Mouse (Mus musculus): ENCODE data around the gene Lrrc26.
"Not testable (repeated sequence)": the region's sequence is repeated elsewhere in the genome, so short reads cannot be mapped to it uniquely, and the experiment has no call there.

Lrrc26 gene

GRCm38 (mm10) chr2:25289651-25290050, at the start of gene Lrrc26:
Lrrc26 (plus strand) TSS chr2:25289915.
- DNase-seq = no peak

- no peak for DNase-seq
Measured at GRCm38 (mm10) chr2:25240310-25240709, 49.4 kb upstream of the Lrrc26 start.

GRCm38 (mm10) chr2:25240723-25241437, 48.8 kb upstream of the Lrrc26 start:
- DNase-seq = peak; percentile 55 to 61

- no peak for DNase-seq
Measured at GRCm38 (mm10) chr2:25241438-25241775, 48.3 kb upstream of the Lrrc26 start.

GRCm38 (mm10) chr2:25242101-25242506, 47.6 kb upstream of the Lrrc26 start, which contains the start of the genes Rnf208 and Cysrt1:
Rnf208 (plus strand) TSS chr2:25242255.
Cysrt1 (minus strand) TSS chr2:25242452.
- DNase-seq = peak; percentile 28 to 34

- no peak for DNase-seq
Measured at GRCm38 (mm10) chr2:25243342-25243741, 46.4 kb upstream of the Lrrc26 start.

- no peak for DNase-seq
Measured at GRCm38 (mm10) chr2:25244144-25244543, 45.6 kb upstream of the Lrrc26 start.

- no peak for DNase-seq
Measured at GRCm38 (mm10) chr2:25246183-25247072, 43.3 kb upstream of the Lrrc26 start, which contains the start of gene AL732309.1. AL732309.1 (minus strand) TSS chr2:25246863.

- peak; percentile 45 to 47 for DNase-seq
Measured at GRCm38 (mm10) chr2:25252331-25252730, 37.4 kb upstream of the Lrrc26 start.

GRCm38 (mm10) chr2:25255284-25255779, 34.4 kb upstream of the Lrrc26 start, which contains the start of gene Tmem203:
Tmem203 (plus strand) TSS chr2:25255439.
- DNase-seq = peak; percentile 93 to 94

GRCm38 (mm10) chr2:25256443-25257109, 33.1 kb upstream of the Lrrc26 start:
- DNase-seq = peak; percentile 80 to 83

- not testable (repeated sequence) for DNase-seq
Measured at GRCm38 (mm10) chr2:25257250-25257649, 32.5 kb upstream of the Lrrc26 start.

- DNase-seq = peak; percentile 49 to 55
Measured at GRCm38 (mm10) chr2:25258887-25259286, 30.8 kb upstream of the Lrrc26 start.

GRCm38 (mm10) chr2:25261870-25262269, 27.8 kb upstream of the Lrrc26 start:
- DNase-seq = no peak

GRCm38 (mm10) chr2:25262291-25262767, 27.4 kb upstream of the Lrrc26 start, which contains the start of gene Tprn:
Tprn (plus strand) TSS chr2:25262618.
- DNase-seq = peak; percentile 90 to 94

- DNase-seq = peak; percentile 58 to 61
Measured at GRCm38 (mm10) chr2:25262795-25263622, 26.7 kb upstream of the Lrrc26 start.

GRCm38 (mm10) chr2:25263623-25264285, 26.0 kb upstream of the Lrrc26 start:
- DNase-seq = no peak

- no peak for DNase-seq
Measured at GRCm38 (mm10) chr2:25264286-25264660, 25.4 kb upstream of the Lrrc26 start.

GRCm38 (mm10) chr2:25264851-25265250, 24.9 kb upstream of the Lrrc26 start:
- no peak for DNase-seq

- peak in 1 of 2 experiments; percentile 11 for DNase-seq
Measured at GRCm38 (mm10) chr2:25265897-25266656, 23.6 kb upstream of the Lrrc26 start.
